Mouse (Mus musculus): Measurements from ENCODE around the gene Rptor. TPM values are rescaled to one million over a fixed set of nuclear protein-coding genes. Genes with fewer than 3 reads are reported as not detected.

Rptor gene
- polyA plus RNA-seq, 1 experiment, result 43.6 TPM

GRCm38 (mm10) chr11:119937772-119938502, 335.2 kb downstream of the Rptor start:
- Histone ChIP-seq H3K27me3 (ENCODE audit: control insufficient read depth, insufficient read depth, low read length) (no peaks in the 10 kb centered on the region), H3K4me3 (replicated peaks; ENCODE audit: insufficient read depth, low read depth, low read length) (no peak overlapping the region), H3K27ac (ENCODE audit: insufficient read depth, low read length) (no peak overlapping the region), H3K4me1 (ENCODE audit: control insufficient read depth, insufficient read depth, low read length) (peaks cover 56% of the 10 kb centered on the region)
- no peak for TF ChIP-seq CTCF (IDR thresholded peaks at IDR 0.05; ENCODE audit: borderline replicate concordance, insufficient read depth, low read depth, low read length)
- TF ChIP-seq POLR2A (IDR thresholded peaks at IDR 0.05; ENCODE audit: borderline replicate concordance, insufficient read depth, low read length), result no peak
- no peak for DNase-seq
- 77% methylated on average over 19 of the region's 19 CpGs for WGBS

GRCm38 (mm10) chr11:119939073-119939710, 336.5 kb downstream of the Rptor start:
- DNase-seq, result no peak
- Histone ChIP-seq H3K4me1 (ENCODE audit: control insufficient read depth, insufficient read depth, low read length) (peaks cover 46% of the 10 kb centered on the region), H3K27ac (ENCODE audit: insufficient read depth, low read length) (no peak overlapping the region), H3K27me3 (ENCODE audit: control insufficient read depth, insufficient read depth, low read length) (no peaks in the 10 kb centered on the region), H3K4me3 (replicated peaks; ENCODE audit: insufficient read depth, low read depth, low read length) (no peak overlapping the region)
- WGBS, result 64% methylated on average over 8 of the region's 8 CpGs
- TF ChIP-seq POLR2A (IDR thresholded peaks at IDR 0.05; ENCODE audit: borderline replicate concordance, insufficient read depth, low read length) (no peak), CTCF (IDR thresholded peaks at IDR 0.05; ENCODE audit: borderline replicate concordance, insufficient read depth, low read depth, low read length) (no peak)

- no peak for TF ChIP-seq CTCF (IDR thresholded peaks at IDR 0.05; ENCODE audit: borderline replicate concordance, insufficient read depth, low read depth, low read length)
- no peak for TF ChIP-seq POLR2A (IDR thresholded peaks at IDR 0.05; ENCODE audit: borderline replicate concordance, insufficient read depth, low read length)
- H3K27me3 ChIP-seq (ENCODE audit: control insufficient read depth, insufficient read depth, low read length), result no peaks in the 10 kb centered on the region
- no peak overlapping the region for H3K27ac ChIP-seq (ENCODE audit: insufficient read depth, low read length)
- peaks cover 46% of the 10 kb centered on the region for H3K4me1 ChIP-seq (ENCODE audit: control insufficient read depth, insufficient read depth, low read length)
- 44% methylated on average over 4 of the region's 4 CpGs for WGBS
- no peak overlapping the region for H3K4me3 ChIP-seq (replicated peaks; ENCODE audit: insufficient read depth, low read depth, low read length)
- no peak for DNase-seq
Measured at GRCm38 (mm10) chr11:119939711-119940106, 337.0 kb downstream of the Rptor start.

GRCm38 (mm10) chr11:119940142-119940541, 337.4 kb downstream of the Rptor start:
- 30% methylated on average over 11 of the region's 11 CpGs for WGBS
- DNase-seq, result no peak

GRCm38 (mm10) chr11:119941794-119942193, 339.1 kb downstream of the Rptor start:
- H3K4me1 ChIP-seq (ENCODE audit: control insufficient read depth, insufficient read depth, low read length), result peaks cover 40% of the 10 kb centered on the region
- WGBS, result 16% methylated on average over 8 of the region's 8 CpGs
- no peaks in the 10 kb centered on the region for H3K27me3 ChIP-seq (ENCODE audit: control insufficient read depth, insufficient read depth, low read length)
- TF ChIP-seq CTCF (IDR thresholded peaks at IDR 0.05; ENCODE audit: borderline replicate concordance, insufficient read depth, low read depth, low read length) (no peak), POLR2A (IDR thresholded peaks at IDR 0.05; ENCODE audit: borderline replicate concordance, insufficient read depth, low read length) (no peak)
- peak overlapping the region; percentile 87 for H3K4me3 ChIP-seq (replicated peaks; ENCODE audit: insufficient read depth, low read depth, low read length)
- H3K27ac ChIP-seq (ENCODE audit: insufficient read depth, low read length), result no peak overlapping the region
- DNase-seq, result no peak

More at GRCm38 (mm10) chr11:119940142-119940541, 337.4 kb downstream of the Rptor start:
- Histone ChIP-seq H3K4me1 (ENCODE audit: control insufficient read depth, insufficient read depth, low read length) (peaks cover 46% of the 10 kb centered on the region), H3K27ac (ENCODE audit: insufficient read depth, low read length) (no peak overlapping the region), H3K27me3 (ENCODE audit: control insufficient read depth, insufficient read depth, low read length) (no peaks in the 10 kb centered on the region), H3K4me3 (replicated peaks; ENCODE audit: insufficient read depth, low read depth, low read length) (no peak overlapping the region)
- no peak for TF ChIP-seq CTCF (IDR thresholded peaks at IDR 0.05; ENCODE audit: borderline replicate concordance, insufficient read depth, low read depth, low read length)
- no peak for TF ChIP-seq POLR2A (IDR thresholded peaks at IDR 0.05; ENCODE audit: borderline replicate concordance, insufficient read depth, low read length)

- TF ChIP-seq CTCF (IDR thresholded peaks at IDR 0.05; ENCODE audit: borderline replicate concordance, insufficient read depth, low read depth, low read length) (no peak), POLR2A (IDR thresholded peaks at IDR 0.05; ENCODE audit: borderline replicate concordance, insufficient read depth, low read length) (peak; percentile 40; the same call in 1 of the 2 replicates)
- no peak for DNase-seq
- under 1% methylated on average over 43 of the region's 43 CpGs for WGBS
- no peaks in the 10 kb centered on the region for H3K27me3 ChIP-seq (ENCODE audit: control insufficient read depth, insufficient read depth, low read length)
- peak overlapping the region; percentile 58; the same call in 1 of the 2 replicates for H3K27ac ChIP-seq (ENCODE audit: insufficient read depth, low read length)
- H3K4me3 ChIP-seq (replicated peaks; ENCODE audit: insufficient read depth, low read depth, low read length), result peak overlapping the region; percentile 87
- peaks cover 36% of the 10 kb centered on the region for H3K4me1 ChIP-seq (ENCODE audit: control insufficient read depth, insufficient read depth, low read length)
Measured at GRCm38 (mm10) chr11:119942201-119942726, 339.6 kb downstream of the Rptor start.

GRCm38 (mm10) chr11:119942727-119943427, 340.2 kb downstream of the Rptor start, which contains the start of gene Baiap2:
Gene Baiap2 (plus strand): TSS chr11:119942763.
- Histone ChIP-seq H3K4me3 (replicated peaks; ENCODE audit: insufficient read depth, low read depth, low read length) (peak within 1 kb of the TSS; percentile 94), H3K27ac (ENCODE audit: insufficient read depth, low read length) (peak within 1 kb of the TSS; percentile 69), H3K4me1 (ENCODE audit: control insufficient read depth, insufficient read depth, low read length) (peaks cover 36% of the 10 kb centered on the region), H3K27me3 (ENCODE audit: control insufficient read depth, insufficient read depth, low read length) (no peaks in the 10 kb centered on the region)
- peak; percentile 98 to 99 for DNase-seq
- TF ChIP-seq CTCF (IDR thresholded peaks at IDR 0.05; ENCODE audit: borderline replicate concordance, insufficient read depth, low read depth, low read length) (no peak), POLR2A (IDR thresholded peaks at IDR 0.05; ENCODE audit: borderline replicate concordance, insufficient read depth, low read length) (peak; percentile 99)
- 1% methylated on average over 79 of the region's 79 CpGs for WGBS
